Mouse (Mus musculus) hindbrain, embryonic 14.5 days (tissue): ENCODE results near the gene Trp53bp2. TPM values are rescaled to one million over a fixed set of nuclear protein-coding genes. Genes with fewer than 3 reads are reported as not detected.

Source experiments
- ATAC-seq: fragments of 200-750 bp; cut with Nextera tagmentation; 2 replicates; pipeline ENCODE4 v1.8.0; 2017; ENCODE audit warnings: moderate number of reproducible peaks, mild to moderate bottlenecking, moderate TSS enrichment, moderate library complexity; ENCODE audit not compliant: low FRiP score
- DNase-seq: peaks from one replicate; pipeline ENCODE4 v3.0.0-alpha.2; 2015; ENCODE audit warnings: low spot score
- H3K27ac ChIP-seq: fragments of 300-500 bp; sonication (generic); 2 replicates; pipeline ENCODE4 v1.5.1; 2014; ENCODE audit warnings: mild to moderate bottlenecking, moderate library complexity
- H3K27me3 ChIP-seq: fragments of 300-500 bp; sonication (generic); 2 replicates; pipeline ENCODE4 v1.6.1; 2014; ENCODE audit warnings: mild to moderate bottlenecking, low read length, mixed read lengths; ENCODE audit not compliant: control insufficient read depth, insufficient read depth
- H3K36me3 ChIP-seq: fragments of 300-500 bp; sonication (generic); replicated peaks from 2 replicates; pipeline ENCODE4 v1.6.1; 2014; ENCODE audit not compliant: control insufficient read depth, insufficient read depth
- H3K4me1 ChIP-seq: fragments of 300-500 bp; sonication (generic); replicated peaks from 2 replicates; pipeline ENCODE4 v1.6.1; 2014; ENCODE audit warnings: antibody characterized with exemption, low read length, mixed read lengths; ENCODE audit not compliant: control insufficient read depth, insufficient read depth
- H3K4me2 ChIP-seq: fragments of 300-500 bp; sonication (generic); replicated peaks from 2 replicates; pipeline ENCODE4 v1.6.1; 2014; ENCODE audit warnings: mild to moderate bottlenecking, moderate library complexity
- H3K4me3 ChIP-seq: fragments of 300-500 bp; sonication (generic); replicated peaks from 2 replicates; pipeline ENCODE4 v1.5.1; 2014; ENCODE audit warnings: mild to moderate bottlenecking, low read length
- H3K9ac ChIP-seq: fragments of 300-500 bp; sonication (generic); 2 replicates; pipeline ENCODE4 v1.6.1; 2014
- H3K9me3 ChIP-seq: fragments of 300-500 bp; sonication (generic); 2 replicates; pipeline ENCODE4 v1.6.1; 2016; ENCODE audit warnings: low read length; ENCODE audit not compliant: control insufficient read depth
- WGBS: fragments of 180-500 bp; shearing (Covaris S2); extraction: QIAGEN DNeasy Blood & Tissue Kit; methylation state at CpG from one replicate; pipeline ENCODE4 v1.1.7; 2014; 5-methylcytosine and 5-hydroxymethylcytosine counted together
- polyA plus RNA-seq: library from polyadenylated mRNA; unstranded; fragments of >200 nt; fragmentation: Nextera tagmentation; extraction: Ambion mirVana; gene quantifications from 2 replicates; pipeline ENCODE4 v1.2.1, GENCODE M21; 2014

Trp53bp2 gene
- polyA plus RNA-seq, 1 experiment from 2014 or later: 19.5 TPM

- no peak overlapping the region for H3K27ac ChIP-seq
- no peak overlapping the region for H3K4me3 ChIP-seq
- H3K9me3 ChIP-seq: no peaks in the 10 kb centered on the region
- ATAC-seq (no peak), DNase-seq (no peak)
- 70% methylated on average over 8 of the region's 8 CpGs for WGBS
- peaks cover 45% of the 10 kb centered on the region for H3K36me3 ChIP-seq
- no peak overlapping the region for H3K4me2 ChIP-seq
- H3K4me1 ChIP-seq: peaks cover 17% of the 10 kb centered on the region
- no peak overlapping the region for H3K9ac ChIP-seq
- H3K27me3 ChIP-seq: no peaks in the 10 kb centered on the region
Measured at GRCm38 (mm10) chr1:182511778-182512177, 102.8 kb downstream of the Trp53bp2 start.

Other genes starting within 250 kb of the Trp53bp2 start
- not detected in 2 replicates for gene Vmn1r1, start 244.7 kb upstream of the Trp53bp2 start, polyA plus RNA-seq
- gene Degs1, start 126.4 kb upstream of the Trp53bp2 start, polyA plus RNA-seq: 102 and 115 TPM in 2 replicates
- gene Fbxo28, start 67.5 kb upstream of the Trp53bp2 start, polyA plus RNA-seq: 35.8 and 40.2 TPM in 2 replicates
- 80.5 and 81.0 TPM in 2 replicates for gene Capn2, start 108.4 kb downstream of the Trp53bp2 start, polyA plus RNA-seq
- gene Capn8, start 155.8 kb downstream of the Trp53bp2 start, polyA plus RNA-seq: not detected in 2 replicates